Mouse (Mus musculus) lung, embryonic 16.5 days (tissue): Measurements from ENCODE around the gene Ints11. TPM values are rescaled to one million over a fixed set of nuclear protein-coding genes. Genes with fewer than 3 reads are reported as not detected.

Experiments used
- ATAC-seq: fragments of 200-750 bp; cut with Nextera tagmentation; 2 replicates; pipeline ENCODE4 v1.8.0; 2017; ENCODE audit warnings: low read depth, mild to moderate bottlenecking, moderate library complexity
- H3K27ac ChIP-seq: fragments of 300-500 bp; sonication (generic); 2 replicates; pipeline ENCODE4 v1.5.1; 2014; ENCODE audit warnings: mild to moderate bottlenecking, control low read depth, low read length
- H3K27me3 ChIP-seq: fragments of 300-500 bp; sonication (generic); 2 replicates; pipeline ENCODE4 v1.6.1; 2014; ENCODE audit warnings: low read depth, low read length, mixed read lengths; ENCODE audit not compliant: control insufficient read depth, insufficient read depth
- H3K36me3 ChIP-seq: fragments of 300-500 bp; sonication (generic); 2 replicates; pipeline ENCODE4 v1.6.1; 2014; ENCODE audit warnings: low read length; ENCODE audit not compliant: control insufficient read depth, insufficient read depth
- H3K4me1 ChIP-seq: fragments of 300-500 bp; sonication (generic); replicated peaks from 2 replicates; pipeline ENCODE4 v1.6.1; 2014; ENCODE audit warnings: low read length, mixed read lengths; ENCODE audit not compliant: control insufficient read depth, insufficient read depth
- H3K4me2 ChIP-seq: fragments of 300-500 bp; sonication (generic); 2 replicates; pipeline ENCODE4 v1.6.1; 2014; ENCODE audit warnings: low read depth, low read length, control low read depth
- H3K4me3 ChIP-seq: fragments of 300-500 bp; sonication (generic); 2 replicates; pipeline ENCODE4 v1.5.1; 2014; ENCODE audit warnings: mild to moderate bottlenecking, low read length, control low read depth
- H3K9ac ChIP-seq: fragments of 300-500 bp; sonication (generic); 2 replicates; pipeline ENCODE4 v1.6.1; 2014; ENCODE audit warnings: low read length, control low read depth
- H3K9me3 ChIP-seq: fragments of 300-500 bp; sonication (generic); 2 replicates; pipeline ENCODE4 v1.6.1; 2016; ENCODE audit warnings: low read length; ENCODE audit not compliant: control insufficient read depth
- WGBS: fragments of 180-500 bp; shearing (Covaris S2); extraction: QIAGEN DNeasy Blood & Tissue Kit; methylation state at CpG from one replicate; pipeline ENCODE4 v1.1.7; 2014; 5-methylcytosine and 5-hydroxymethylcytosine counted together
- polyA plus RNA-seq: library from polyadenylated mRNA; unstranded; fragments of >200 nt; fragmentation: Nextera tagmentation; extraction: Ambion mirVana; gene quantifications from 2 replicates; pipeline ENCODE4 v1.2.1, GENCODE M21; 2015

The Ints11 gene
- polyA plus RNA-seq, 1 experiment from 2014 or later = 75.8 TPM

DNA sequence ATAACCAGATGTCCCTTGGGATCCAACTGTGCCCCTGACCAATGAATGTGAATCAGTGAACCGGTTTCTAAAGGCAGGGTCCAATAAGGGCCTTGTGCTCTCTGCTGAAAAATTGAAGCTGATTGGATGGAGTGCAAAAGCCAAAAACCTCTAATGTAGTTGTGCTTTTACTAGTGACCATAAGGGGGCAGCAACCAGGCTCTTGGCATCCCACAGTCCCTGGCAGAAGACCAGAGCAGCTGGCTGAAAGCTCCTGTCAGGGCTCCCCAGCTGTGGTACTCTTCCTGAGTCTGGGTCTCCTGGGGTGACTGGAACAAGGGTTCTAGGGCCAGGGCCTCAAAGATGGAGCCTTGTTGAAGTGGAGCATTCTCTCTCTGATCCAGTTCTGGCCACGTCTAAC, 35.5 kb upstream of the Ints11 start:
- H3K36me3 ChIP-seq = no peaks in the 10 kb centered on the region; the same call in 1 of the 2 replicates
- peak overlapping the region; percentile 79 for H3K27ac ChIP-seq
- H3K9ac ChIP-seq = no peak overlapping the region
- H3K9me3 ChIP-seq = no peaks in the 10 kb centered on the region
- H3K4me1 ChIP-seq = peaks cover 40% of the 10 kb centered on the region
- ATAC-seq = peak; percentile 32
- H3K27me3 ChIP-seq = no peaks in the 10 kb centered on the region
- WGBS = 17% methylated on average over 2 of the region's 2 CpGs
- H3K4me3 ChIP-seq = no peak overlapping the region
- 0 out of 2 replicates have a peak overlapping the region, but pooled peaks have one; percentile 22 for H3K4me2 ChIP-seq

DNA sequence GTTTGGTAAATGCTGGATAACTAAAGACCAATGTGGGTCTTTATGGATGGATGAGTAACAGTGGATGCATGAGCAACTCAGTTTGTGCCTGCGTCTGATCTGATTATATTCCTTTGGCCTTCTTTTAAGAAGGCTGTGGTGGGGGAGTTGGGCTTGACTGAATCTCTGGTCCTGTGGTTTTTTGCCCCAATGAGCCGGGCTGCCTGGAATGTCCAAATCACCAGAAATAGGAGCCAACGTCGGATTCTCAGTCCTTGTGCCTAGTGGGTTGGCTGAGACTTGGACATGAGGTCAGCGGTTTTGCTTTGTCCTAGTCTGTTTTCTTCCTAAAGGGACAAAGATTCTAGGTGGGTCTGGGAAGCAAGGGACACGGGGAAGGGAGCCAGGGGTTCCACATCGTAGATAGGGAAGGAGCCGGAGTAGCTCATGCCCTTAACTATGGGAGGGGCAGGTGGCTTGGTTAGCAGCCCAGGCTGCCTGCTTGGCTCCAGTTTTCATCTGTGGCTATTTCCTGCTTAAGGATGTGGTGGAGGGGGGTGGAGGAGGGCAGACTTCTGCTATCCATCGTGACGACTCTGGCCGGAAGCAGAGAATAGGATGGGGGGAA, 31.8 kb upstream of the Ints11 start:
- H3K4me1 ChIP-seq = peaks cover 52% of the 10 kb centered on the region
- H3K9ac ChIP-seq = peak overlapping the region; percentile 28; the same call in 1 of the 2 replicates
- H3K4me3 ChIP-seq = no peak overlapping the region
- 39% methylated on average over 11 of the region's 11 CpGs for WGBS
- no peaks in the 10 kb centered on the region for H3K9me3 ChIP-seq
- H3K4me2 ChIP-seq = peak overlapping the region; percentile 43
- peaks cover 7% of the 10 kb centered on the region for H3K36me3 ChIP-seq
- peak overlapping the region; percentile 99 for H3K27ac ChIP-seq
- peak; percentile 7; the same call in 1 of the 2 replicates for ATAC-seq
- H3K27me3 ChIP-seq = peaks cover 8% of the 10 kb centered on the region

DNA sequence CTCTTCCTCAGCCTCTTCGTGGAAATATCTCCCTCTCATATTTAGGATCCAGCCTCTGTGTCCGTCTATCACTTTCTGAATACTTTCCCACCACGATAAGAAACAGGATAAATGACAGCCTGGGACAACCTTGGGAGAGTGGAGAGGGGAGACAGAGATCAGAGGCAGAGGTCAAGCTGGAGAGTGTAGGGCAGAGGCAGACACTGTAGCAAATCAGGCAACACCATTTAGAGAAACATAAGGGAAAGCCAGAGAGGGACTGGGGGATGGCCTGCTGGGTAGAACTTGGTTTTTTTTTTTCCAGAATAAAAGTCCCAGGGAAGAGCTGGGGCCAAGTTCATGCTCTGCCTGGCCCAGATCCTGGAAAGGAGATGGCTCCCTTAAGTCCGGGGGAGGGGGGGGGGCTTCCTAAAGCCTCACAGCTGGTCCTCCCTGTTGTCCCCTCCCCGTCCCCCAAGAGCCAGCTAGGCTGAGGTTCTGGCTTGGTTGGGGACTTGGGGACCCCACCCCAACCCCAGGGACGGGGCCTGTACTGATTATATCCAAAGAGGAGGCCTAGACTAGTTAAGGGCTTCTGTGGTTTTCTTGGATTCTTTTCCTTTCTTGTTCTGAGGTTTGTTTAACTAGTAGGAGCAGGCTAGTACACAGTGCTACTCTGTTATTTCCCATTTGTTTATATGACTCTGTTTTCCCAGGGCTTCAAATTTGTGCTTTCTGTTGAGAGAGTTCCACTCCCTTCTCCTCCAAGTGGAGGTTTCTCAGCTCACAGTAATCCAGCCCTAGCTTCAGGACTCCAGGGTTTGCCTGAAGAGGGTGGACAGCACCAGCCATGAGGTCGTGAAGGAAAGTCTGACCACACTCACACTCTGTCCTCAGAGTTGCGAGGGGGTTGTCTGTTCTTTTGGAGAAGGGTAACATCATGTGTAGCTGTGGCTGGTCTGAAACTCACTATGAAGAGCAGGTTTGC, 30.9 kb upstream of the Ints11 start:
- H3K27ac ChIP-seq = peak overlapping the region; percentile 99
- peak overlapping the region; percentile 92 for H3K4me2 ChIP-seq
- H3K4me1 ChIP-seq = peaks cover 45% of the 10 kb centered on the region
- peaks cover 13% of the 10 kb centered on the region for H3K36me3 ChIP-seq
- 30% methylated on average over 8 of the region's 8 CpGs for WGBS
- ATAC-seq = peak; percentile 37
- peaks cover 8% of the 10 kb centered on the region for H3K27me3 ChIP-seq
- H3K9me3 ChIP-seq = no peaks in the 10 kb centered on the region
- peak overlapping the region; percentile 28 for H3K9ac ChIP-seq
- H3K4me3 ChIP-seq = no peak overlapping the region

DNA sequence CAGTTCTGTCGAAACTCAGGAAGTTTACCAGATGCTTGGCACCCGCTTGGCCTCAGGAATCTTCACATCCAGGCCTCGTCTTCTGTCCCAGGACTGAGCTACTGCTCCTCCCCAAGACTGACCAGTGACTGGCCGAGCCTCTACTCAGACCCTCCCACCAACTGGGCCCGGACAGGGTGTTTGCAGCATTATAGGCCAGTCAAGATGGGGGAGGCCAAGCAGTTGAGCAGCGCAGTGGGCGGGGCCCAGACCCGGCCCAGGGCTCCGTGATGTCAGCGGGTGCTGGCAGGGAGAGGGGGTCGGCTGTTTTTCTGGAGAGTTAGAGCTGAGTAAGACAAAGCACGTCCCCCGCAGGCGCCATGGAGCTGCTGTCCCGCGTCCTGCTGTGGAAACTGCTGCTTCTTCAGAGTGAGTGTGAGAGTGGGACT, 29.8 kb upstream of the Ints11 start, which contains the start of gene Mxra8:
Gene Mxra8 (plus strand): TSS at position 198 of the 428 bp plus-strand sequence.
- H3K9me3 ChIP-seq = no peaks in the 10 kb centered on the region
- peak within 1 kb of the TSS; percentile 99 for H3K27ac ChIP-seq
- WGBS = 4% methylated on average over 16 of the region's 16 CpGs
- ATAC-seq = peak; percentile 94
- peaks cover 8% of the 10 kb centered on the region for H3K27me3 ChIP-seq
- H3K36me3 ChIP-seq = peaks cover 13% of the 10 kb centered on the region
- peak within 1 kb of the TSS; percentile 78 for H3K9ac ChIP-seq
- H3K4me2 ChIP-seq = peak within 1 kb of the TSS; percentile 92
- H3K4me3 ChIP-seq = peak within 1 kb of the TSS; percentile 67
- H3K4me1 ChIP-seq = peaks cover 37% of the 10 kb centered on the region

DNA sequence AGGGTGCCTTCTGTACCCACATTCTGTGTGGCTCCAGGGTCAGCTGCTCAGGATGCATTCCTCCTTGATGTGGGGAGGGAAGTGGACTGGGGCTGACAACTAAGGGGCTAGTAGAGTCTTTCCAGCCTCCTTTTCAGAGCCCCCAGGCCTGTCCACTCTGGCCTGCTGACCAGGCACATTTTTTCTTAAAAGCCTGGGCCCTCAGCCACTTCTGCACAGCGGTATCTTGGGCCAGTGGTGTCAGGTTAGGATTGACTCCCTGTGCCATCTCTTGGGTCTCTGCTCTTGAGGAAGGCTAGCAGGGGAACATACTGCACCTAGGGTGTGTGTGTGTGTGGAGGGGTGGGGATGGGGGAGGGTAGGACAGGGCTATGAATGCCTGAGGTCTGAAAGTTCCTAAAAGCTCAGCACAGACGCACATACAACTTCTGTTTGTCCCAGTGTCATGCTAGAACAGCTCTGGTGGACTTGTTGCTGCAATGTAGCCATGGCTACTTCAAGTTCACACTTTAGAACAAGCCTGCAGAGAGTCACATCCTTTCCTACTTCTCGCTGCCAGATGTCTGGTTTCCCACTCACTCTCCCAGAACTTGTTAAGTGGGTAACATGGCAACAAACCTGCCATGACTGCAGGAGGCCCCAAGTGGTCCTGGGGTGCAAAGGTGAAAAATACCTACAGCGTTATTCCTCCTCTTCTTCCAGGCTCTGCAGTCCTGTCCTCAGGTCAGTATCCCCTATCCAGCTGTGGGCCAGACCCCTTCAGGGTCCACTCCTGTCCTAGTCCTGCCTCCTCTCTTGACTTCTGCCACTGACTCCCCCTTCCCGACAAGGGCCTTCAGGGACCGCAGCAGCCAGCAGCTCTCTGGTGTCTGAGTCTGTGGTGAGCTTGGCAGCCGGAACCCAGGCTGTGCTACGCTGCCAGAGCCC, 29.0 kb upstream of the Ints11 start:
- peak overlapping the region; percentile 67 for H3K4me3 ChIP-seq
- peak overlapping the region; percentile 78 for H3K9ac ChIP-seq
- H3K9me3 ChIP-seq = no peaks in the 10 kb centered on the region
- WGBS = 8% methylated on average over 8 of the region's 8 CpGs
- H3K36me3 ChIP-seq = peaks cover 13% of the 10 kb centered on the region
- peaks cover 37% of the 10 kb centered on the region for H3K4me1 ChIP-seq
- H3K27me3 ChIP-seq = peaks cover 8% of the 10 kb centered on the region
- peak overlapping the region; percentile 92 for H3K4me2 ChIP-seq
- peak overlapping the region; percentile 99 for H3K27ac ChIP-seq
- ATAC-seq = peak; percentile 4; the same call in 1 of the 2 replicates

DNA sequence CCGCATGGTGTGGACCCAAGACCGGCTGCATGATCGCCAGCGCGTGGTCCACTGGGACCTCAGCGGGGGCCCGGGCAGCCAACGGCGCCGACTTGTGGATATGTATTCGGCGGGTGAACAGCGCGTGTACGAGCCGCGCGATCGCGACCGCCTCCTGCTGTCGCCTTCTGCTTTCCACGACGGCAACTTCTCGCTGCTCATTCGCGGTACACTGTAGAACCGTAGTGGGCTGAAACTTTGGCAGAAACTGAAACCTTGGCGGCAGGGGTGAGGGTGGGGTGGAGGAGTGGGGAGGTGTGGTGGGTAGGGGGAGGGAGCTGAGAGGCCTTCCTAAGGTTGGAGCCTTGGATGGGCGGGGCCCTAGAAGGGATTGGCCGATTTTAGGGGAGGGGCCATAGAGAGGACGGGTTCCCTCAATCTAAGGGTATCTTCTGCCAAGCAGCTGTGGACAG, 28.3 kb upstream of the Ints11 start:
- H3K27ac ChIP-seq = peak overlapping the region; percentile 99
- H3K4me3 ChIP-seq = peak overlapping the region; percentile 67
- peaks cover 8% of the 10 kb centered on the region for H3K27me3 ChIP-seq
- ATAC-seq = peak; percentile 20
- no peaks in the 10 kb centered on the region for H3K9me3 ChIP-seq
- H3K36me3 ChIP-seq = peaks cover 13% of the 10 kb centered on the region
- H3K4me2 ChIP-seq = peak overlapping the region; percentile 92
- under 1% methylated on average over 32 of the region's 32 CpGs for WGBS
- H3K9ac ChIP-seq = peak overlapping the region; percentile 78
- H3K4me1 ChIP-seq = peaks cover 37% of the 10 kb centered on the region

DNA sequence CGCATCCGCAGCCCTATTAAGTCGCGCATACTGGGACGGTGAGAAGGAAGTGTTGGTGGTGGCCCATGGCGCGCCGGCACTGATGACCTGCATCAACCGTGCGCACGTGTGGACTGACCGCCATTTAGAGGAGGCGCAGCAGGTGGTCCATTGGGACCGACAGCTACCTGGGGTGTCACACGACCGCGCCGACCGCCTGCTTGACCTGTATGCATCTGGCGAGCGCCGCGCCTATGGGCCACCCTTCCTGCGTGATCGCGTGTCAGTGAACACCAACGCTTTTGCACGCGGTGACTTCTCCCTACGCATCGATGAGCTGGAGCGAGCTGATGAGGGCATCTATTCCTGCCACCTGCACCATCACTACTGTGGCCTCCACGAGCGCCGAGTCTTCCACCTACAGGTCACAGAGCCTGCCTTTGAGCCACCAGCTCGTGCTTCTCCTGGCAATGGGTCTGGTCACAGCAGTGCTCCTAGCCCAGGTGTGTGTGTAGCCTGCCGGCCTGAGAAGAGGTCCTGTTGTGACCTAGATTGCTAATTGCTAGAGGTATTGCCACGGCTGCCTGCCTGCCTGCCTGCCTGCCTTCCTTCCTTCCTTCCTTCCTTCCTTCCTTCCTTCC, 27.6 kb upstream of the Ints11 start:
- Histone ChIP-seq H3K9ac (no peak overlapping the region; the same call in 1 of the 2 replicates), H3K9me3 (no peaks in the 10 kb centered on the region), H3K4me1 (peaks cover 41% of the 10 kb centered on the region), H3K27me3 (peaks cover 8% of the 10 kb centered on the region), H3K4me2 (peak overlapping the region; percentile 92), H3K27ac (no peak overlapping the region), H3K4me3 (peak overlapping the region; percentile 67), H3K36me3 (peaks cover 13% of the 10 kb centered on the region)
- no peak for ATAC-seq
- 38% methylated on average over 38 of the region's 38 CpGs for WGBS

DNA sequence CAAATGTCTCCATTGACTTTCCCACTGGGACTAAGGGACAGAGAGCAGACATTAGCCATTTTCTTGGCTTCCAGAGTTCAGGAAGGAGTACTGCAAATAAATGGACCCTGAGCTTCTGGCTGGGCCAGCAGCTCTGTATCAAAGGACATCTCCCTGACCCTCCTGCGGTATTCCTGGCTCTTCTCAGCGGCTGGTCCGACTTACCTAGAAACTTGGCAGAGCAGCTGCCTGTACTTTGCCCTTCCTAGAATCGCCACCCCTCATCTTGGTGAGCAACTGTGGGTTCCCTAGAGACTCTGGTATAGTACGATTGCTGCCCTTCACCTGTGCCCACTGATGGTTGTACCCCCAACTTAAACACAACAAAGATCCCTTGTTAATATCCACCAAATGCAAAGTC, 26.1 kb upstream of the Ints11 start:
- no peak for ATAC-seq
- H3K4me2 ChIP-seq = no peak overlapping the region
- H3K27me3 ChIP-seq = peaks cover 8% of the 10 kb centered on the region
- H3K9ac ChIP-seq = no peak overlapping the region
- H3K36me3 ChIP-seq = peaks cover 13% of the 10 kb centered on the region
- WGBS = 92% methylated on average over 5 of the region's 5 CpGs
- no peak overlapping the region for H3K4me3 ChIP-seq
- no peaks in the 10 kb centered on the region for H3K9me3 ChIP-seq
- H3K27ac ChIP-seq = no peak overlapping the region
- peaks cover 33% of the 10 kb centered on the region for H3K4me1 ChIP-seq
